Mouse (Mus musculus) embryonic facial prominence, embryonic 13.5 days (tissue): ENCODE results near the gene Dact2. TPM values are rescaled to one million over a fixed set of nuclear protein-coding genes. Genes with fewer than 3 reads are reported as not detected.

Source experiments
- ATAC-seq: fragments of 200-750 bp; cut with Nextera tagmentation; 2 replicates; pipeline ENCODE4 v1.8.0; 2017; ENCODE audit warnings: low read depth; ENCODE audit not compliant: insufficient number of reproducible peaks, insufficient read depth, low FRiP score, low TSS enrichment
- H3K27ac ChIP-seq: fragments of 300-500 bp; sonication (generic); 2 replicates; pipeline ENCODE4 v1.5.1; 2015; ENCODE audit warnings: moderate library complexity, mild to moderate bottlenecking, inconsistent platforms
- H3K27me3 ChIP-seq: fragments of 300-500 bp; sonication (generic); 2 replicates; pipeline ENCODE4 v1.6.1; 2015; ENCODE audit warnings: mild to moderate bottlenecking, inconsistent platforms
- H3K36me3 ChIP-seq: fragments of 300-500 bp; sonication (generic); 2 replicates; pipeline ENCODE4 v1.6.1; 2015; ENCODE audit warnings: mild to moderate bottlenecking, inconsistent platforms
- H3K4me1 ChIP-seq: fragments of 300-500 bp; sonication (generic); 2 replicates; pipeline ENCODE4 v1.6.1; 2015; ENCODE audit warnings: inconsistent platforms
- H3K4me2 ChIP-seq: fragments of 300-500 bp; sonication (generic); 2 replicates; pipeline ENCODE4 v1.6.1; 2015; ENCODE audit warnings: moderate library complexity, mild to moderate bottlenecking, inconsistent platforms
- H3K4me3 ChIP-seq: fragments of 300-500 bp; sonication (generic); 2 replicates; pipeline ENCODE4 v1.5.1; 2015; ENCODE audit warnings: mild to moderate bottlenecking, inconsistent platforms
- H3K9ac ChIP-seq: fragments of 300-500 bp; sonication (generic); 2 replicates; pipeline ENCODE4 v1.6.1; 2015; ENCODE audit warnings: mild to moderate bottlenecking, inconsistent platforms
- H3K9me3 ChIP-seq: fragments of 300-500 bp; sonication (generic); 2 replicates; pipeline ENCODE4 v1.6.1; 2016; ENCODE audit warnings: inconsistent platforms
- WGBS: fragments of 180-500 bp; shearing (Covaris S2); methylation state at CpG from one replicate; pipeline ENCODE4 v1.1.7; 2015; ENCODE audit warnings: mixed read lengths; 5-methylcytosine and 5-hydroxymethylcytosine counted together
- polyA plus RNA-seq: library from polyadenylated mRNA; unstranded; fragments of >200 nt; fragmentation: Nextera tagmentation; extraction: Ambion mirVana; gene quantifications from 2 replicates; pipeline ENCODE4 v1.2.1, GENCODE M21; 2015

The Dact2 gene
- polyA plus RNA-seq, 1 experiment from 2014 or later, result 2.5 TPM

DNA sequence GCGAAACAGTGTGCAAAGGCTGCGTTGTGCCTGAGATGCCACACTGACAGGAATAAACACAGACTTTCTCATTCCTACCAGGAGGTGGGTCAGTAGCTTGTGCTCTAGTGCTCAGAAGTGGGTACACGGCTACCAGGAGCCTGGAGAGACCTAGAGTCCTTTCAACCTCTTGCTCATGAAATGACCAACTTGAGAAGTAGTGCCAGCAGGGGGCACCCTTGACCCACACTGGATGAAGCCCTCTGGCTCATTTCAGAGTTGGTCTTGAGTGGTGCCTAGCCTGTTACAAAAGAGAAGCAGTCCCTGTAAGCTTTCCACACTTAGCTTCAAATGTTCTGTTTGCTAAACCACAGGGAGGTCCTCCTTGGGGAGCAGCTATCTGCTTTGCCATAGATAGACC, 28.5 kb upstream of the Dact2 start:
- H3K27me3 ChIP-seq, result peaks cover 21% of the 10 kb centered on the region
- ATAC-seq, result no peak
- 58% methylated on average over 3 of the region's 3 CpGs for WGBS

DNA sequence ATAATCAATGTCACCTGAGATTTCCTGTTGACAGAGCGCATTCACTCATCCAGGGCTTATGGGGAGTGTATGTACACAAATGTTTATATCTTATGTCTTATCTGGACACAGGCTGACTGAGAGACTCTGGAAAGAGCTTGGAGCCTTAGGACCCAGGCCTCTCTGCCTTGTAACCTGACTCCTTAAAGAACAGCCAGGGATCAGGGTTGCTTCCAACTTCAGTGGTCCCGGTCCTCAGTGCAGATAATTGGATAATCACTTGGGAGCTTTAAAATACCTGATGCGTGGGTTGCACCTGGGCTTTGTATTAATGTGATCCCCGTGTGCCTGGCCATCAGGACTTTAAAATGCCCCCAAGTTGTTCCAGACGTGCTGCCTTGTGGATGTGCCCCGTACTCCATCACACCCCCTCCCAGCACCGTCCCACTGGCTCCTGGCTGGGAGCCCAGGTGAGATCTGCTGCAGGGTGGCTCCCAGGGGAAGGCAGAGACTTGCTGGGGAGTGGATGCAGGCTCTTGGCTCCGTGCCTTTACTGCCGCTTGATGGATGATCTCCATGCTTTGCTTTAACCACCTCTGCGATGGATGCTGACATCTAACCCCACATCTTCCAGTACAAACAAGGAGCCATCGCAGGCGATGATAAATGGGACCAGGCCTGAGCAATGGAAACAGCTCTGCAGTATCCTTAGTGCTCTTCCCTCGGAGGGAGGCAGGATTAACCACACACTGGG, 26.8 kb upstream of the Dact2 start:
- Histone ChIP-seq H3K4me1 (peaks cover 42% of the 10 kb centered on the region), H3K36me3 (no peaks in the 10 kb centered on the region), H3K9me3 (no peaks in the 10 kb centered on the region), H3K9ac (no peak overlapping the region), H3K4me2 (peak overlapping the region; percentile 18; the same call in 1 of the 2 replicates), H3K27ac (peak overlapping the region; percentile 28), H3K4me3 (no peak overlapping the region), H3K27me3 (peaks cover 18% of the 10 kb centered on the region)
- ATAC-seq, result no peak
- 10% methylated on average over 13 of the region's 13 CpGs for WGBS

More for the DNA sequence above, 28.5 kb upstream of the Dact2 start:
- Histone ChIP-seq H3K9ac (no peak overlapping the region), H3K4me3 (no peak overlapping the region), H3K9me3 (no peaks in the 10 kb centered on the region), H3K27ac (no peak overlapping the region), H3K4me1 (peaks cover 41% of the 10 kb centered on the region), H3K4me2 (no peak overlapping the region), H3K36me3 (no peaks in the 10 kb centered on the region)

DNA sequence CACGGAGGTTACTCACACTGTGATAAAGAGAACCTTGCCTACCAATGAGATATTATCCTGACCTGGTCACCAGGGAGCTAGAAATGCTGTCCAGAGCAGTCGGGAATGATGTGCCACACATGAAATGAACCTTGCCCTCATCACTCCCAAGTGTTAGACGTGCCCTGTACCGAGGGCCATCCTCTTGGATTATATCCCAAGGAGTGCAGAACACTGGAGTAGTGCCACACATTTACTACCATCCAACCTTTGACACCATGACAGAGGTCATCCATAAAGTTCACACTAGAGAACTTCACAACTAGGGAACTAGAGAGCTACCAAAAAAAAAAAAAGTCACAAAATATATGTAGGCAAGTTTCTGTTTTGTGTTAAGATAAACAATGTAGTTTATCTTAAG, 24.3 kb upstream of the Dact2 start:
- H3K4me1 ChIP-seq, result peaks cover 34% of the 10 kb centered on the region
- H3K9me3 ChIP-seq, result no peaks in the 10 kb centered on the region
- H3K36me3 ChIP-seq, result no peaks in the 10 kb centered on the region
- no peak overlapping the region for H3K27ac ChIP-seq
- WGBS, result 86% methylated on average over 4 of the region's 4 CpGs
- ATAC-seq, result no peak
- no peak overlapping the region for H3K4me2 ChIP-seq
- H3K27me3 ChIP-seq, result peaks cover 7% of the 10 kb centered on the region
- no peak overlapping the region for H3K9ac ChIP-seq
- H3K4me3 ChIP-seq, result no peak overlapping the region

DNA sequence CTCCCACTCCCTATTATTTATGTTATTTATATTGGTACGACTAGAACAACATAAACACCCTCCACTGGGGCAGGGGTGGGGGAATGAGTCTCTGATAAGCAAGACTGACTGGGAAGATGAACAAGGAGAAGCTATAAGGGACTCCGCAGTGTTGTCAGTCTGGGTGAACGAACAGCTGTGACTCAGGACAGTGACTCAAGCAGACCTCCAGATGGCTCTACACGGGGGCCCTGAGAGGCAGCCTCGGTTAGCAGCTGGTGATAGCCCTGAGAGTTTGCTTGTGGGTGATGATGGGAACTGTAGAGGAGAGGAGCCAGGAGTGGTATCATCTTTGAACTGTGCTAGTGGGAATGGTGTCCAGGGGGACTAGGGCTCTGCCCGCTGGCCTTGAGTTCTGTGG, 23.5 kb upstream of the Dact2 start:
- 62% methylated on average over 6 of the region's 6 CpGs for WGBS
- Histone ChIP-seq H3K27me3 (peaks cover 7% of the 10 kb centered on the region), H3K9ac (no peak overlapping the region)

DNA sequence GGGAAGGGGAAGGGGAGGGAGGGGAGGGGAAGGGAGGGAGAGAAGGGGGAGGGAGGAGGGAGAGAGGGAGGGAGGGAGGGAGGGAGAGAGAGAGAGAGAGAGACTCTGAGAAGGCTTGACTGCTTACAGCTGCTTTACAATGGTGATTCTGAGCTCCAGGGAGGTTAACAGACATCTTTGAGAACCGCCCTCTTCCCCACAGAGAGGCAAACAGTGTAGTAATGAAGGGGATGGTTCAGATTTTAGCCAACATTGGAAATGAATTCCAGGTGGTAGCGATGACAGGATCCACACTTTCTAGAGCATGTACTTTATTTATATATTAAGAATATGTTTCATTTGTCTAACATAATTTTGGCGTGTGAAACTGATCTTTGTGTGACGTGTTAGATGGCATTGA, 22.7 kb upstream of the Dact2 start:
- 7% methylated on average over 4 of the region's 4 CpGs for WGBS
- Histone ChIP-seq H3K4me3 (no peak overlapping the region), H3K9me3 (no peaks in the 10 kb centered on the region), H3K27ac (no peak overlapping the region), H3K27me3 (peaks cover 7% of the 10 kb centered on the region), H3K9ac (no peak overlapping the region), H3K4me1 (peaks cover 30% of the 10 kb centered on the region), H3K36me3 (no peaks in the 10 kb centered on the region), H3K4me2 (peak overlapping the region; percentile 42)
- ATAC-seq, result peak; percentile 44; the same call in 1 of the 2 replicates

More for the DNA sequence above, 23.5 kb upstream of the Dact2 start:
- Histone ChIP-seq H3K36me3 (no peaks in the 10 kb centered on the region), H3K4me2 (no peak overlapping the region), H3K4me3 (no peak overlapping the region), H3K27ac (no peak overlapping the region), H3K9me3 (no peaks in the 10 kb centered on the region), H3K4me1 (peaks cover 34% of the 10 kb centered on the region)
- no peak for ATAC-seq

DNA sequence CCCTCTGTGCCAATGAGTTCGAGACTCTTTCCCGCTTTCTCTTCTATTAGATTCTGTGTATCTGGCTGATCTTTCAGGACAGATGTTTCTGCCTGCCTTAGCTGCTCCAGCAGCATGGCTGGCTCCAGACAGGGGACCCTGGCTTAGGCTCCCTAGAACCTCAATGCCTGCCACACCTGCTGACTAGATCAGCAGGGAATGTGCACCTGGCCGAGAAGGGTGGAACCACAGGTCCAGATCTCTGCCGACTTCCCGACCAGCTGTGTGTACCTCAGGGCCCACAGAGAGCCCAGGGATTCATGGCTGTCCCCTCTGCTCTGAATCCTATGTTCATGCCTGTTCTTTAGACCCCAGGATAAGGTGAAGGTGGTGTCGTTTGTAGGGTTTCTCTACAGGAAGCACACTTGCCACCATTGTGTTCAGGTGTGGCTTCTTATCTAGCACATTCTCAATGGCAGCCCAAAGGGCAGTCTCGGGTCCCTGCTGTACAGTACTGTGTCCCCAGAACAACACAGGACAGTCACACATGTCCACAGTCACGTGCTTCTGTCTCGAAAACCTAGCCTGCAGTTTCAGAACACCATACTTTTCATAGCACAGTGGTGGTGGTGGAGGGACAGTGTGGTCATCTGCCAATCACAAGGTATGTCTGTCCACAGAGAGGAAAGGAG, 22.0 kb upstream of the Dact2 start:
- no peaks in the 10 kb centered on the region for H3K36me3 ChIP-seq
- no peak overlapping the region for H3K4me2 ChIP-seq
- no peak for ATAC-seq
- no peaks in the 10 kb centered on the region for H3K9me3 ChIP-seq
- WGBS, result 74% methylated on average over 9 of the region's 9 CpGs
- no peak overlapping the region for H3K9ac ChIP-seq
- H3K27me3 ChIP-seq, result peaks cover 3% of the 10 kb centered on the region; the same call in 1 of the 2 replicates
- H3K4me3 ChIP-seq, result no peak overlapping the region
- H3K4me1 ChIP-seq, result peaks cover 26% of the 10 kb centered on the region
- H3K27ac ChIP-seq, result no peak overlapping the region

DNA sequence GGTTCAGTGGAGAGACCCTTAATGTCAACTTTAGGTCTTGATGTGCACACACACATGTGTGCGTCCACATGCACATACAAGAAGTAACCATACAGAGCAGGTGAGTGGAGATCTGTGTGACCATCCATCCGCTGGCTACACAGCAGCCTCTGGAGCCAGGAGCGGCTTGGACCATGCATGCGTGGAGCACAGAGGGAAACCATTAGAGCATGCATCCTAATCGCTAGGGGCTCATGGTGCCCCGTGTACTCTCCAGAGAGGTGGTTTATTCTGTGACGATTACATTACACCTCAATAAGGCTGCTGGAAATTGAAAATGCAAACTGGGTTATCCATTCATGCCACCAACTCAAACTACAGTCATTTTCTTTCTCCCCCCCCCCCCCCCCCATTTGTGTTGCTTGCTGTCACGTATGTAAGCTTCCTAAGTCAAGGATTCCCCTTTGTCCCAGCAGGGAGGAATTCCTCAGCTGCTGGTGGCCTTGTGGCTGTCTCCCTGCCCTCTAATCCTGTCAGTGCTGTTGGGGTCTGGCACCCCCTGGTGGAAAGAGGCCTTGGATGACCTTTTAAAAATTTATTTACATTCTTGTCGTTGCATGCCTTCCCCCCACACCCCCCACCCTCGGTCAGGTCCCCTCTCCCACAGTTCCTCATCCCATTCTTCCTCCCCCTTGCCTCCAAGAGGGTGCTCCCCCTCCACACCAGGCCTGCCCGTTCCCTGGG, 17.9 kb upstream of the Dact2 start:
- peaks cover 3% of the 10 kb centered on the region for H3K4me1 ChIP-seq
- no peaks in the 10 kb centered on the region for H3K9me3 ChIP-seq
- no peak for ATAC-seq
- H3K36me3 ChIP-seq, result no peaks in the 10 kb centered on the region
- WGBS, result 26% methylated on average over 11 of the region's 11 CpGs
- no peaks in the 10 kb centered on the region for H3K27me3 ChIP-seq
- no peak overlapping the region for H3K4me2 ChIP-seq
- H3K27ac ChIP-seq, result no peak overlapping the region
- H3K4me3 ChIP-seq, result no peak overlapping the region
- no peak overlapping the region for H3K9ac ChIP-seq

DNA sequence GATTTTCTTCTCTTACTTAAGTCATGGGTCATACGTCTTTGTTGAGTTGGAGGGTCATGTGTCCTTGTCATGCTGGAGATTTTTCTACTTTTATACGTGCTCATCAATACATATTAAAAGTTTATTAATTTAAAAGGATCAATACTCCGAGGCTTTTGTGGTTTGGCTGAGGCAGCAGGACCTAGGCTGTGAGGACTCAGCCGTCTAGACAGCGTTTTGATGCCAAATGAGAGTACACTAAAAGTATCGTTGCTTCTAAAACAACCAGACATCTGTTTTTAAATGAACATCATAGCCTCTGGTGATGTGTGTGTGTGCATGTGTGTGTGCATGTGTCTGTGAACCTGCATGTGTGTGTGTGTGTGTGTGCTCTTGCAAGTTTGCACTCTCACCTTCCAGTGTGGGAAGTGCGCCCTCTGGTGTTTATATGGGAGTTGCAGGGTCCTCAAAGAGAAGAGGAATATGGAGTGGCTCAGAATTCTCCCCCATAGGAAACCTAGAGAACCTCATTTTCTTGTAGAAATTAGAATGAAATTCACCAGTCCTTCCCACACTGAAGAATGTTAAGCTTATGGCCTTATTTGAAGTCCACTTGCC, 16.6 kb upstream of the Dact2 start:
- H3K27ac ChIP-seq, result no peak overlapping the region
- H3K4me1 ChIP-seq, result no peaks in the 10 kb centered on the region
- H3K27me3 ChIP-seq, result no peaks in the 10 kb centered on the region
- no peak overlapping the region for H3K9ac ChIP-seq
- no peak overlapping the region for H3K4me2 ChIP-seq
- WGBS, result 53% methylated on average over 7 of the region's 7 CpGs
- H3K9me3 ChIP-seq, result no peaks in the 10 kb centered on the region
- H3K36me3 ChIP-seq, result no peaks in the 10 kb centered on the region
- no peak overlapping the region for H3K4me3 ChIP-seq
- no peak for ATAC-seq

DNA sequence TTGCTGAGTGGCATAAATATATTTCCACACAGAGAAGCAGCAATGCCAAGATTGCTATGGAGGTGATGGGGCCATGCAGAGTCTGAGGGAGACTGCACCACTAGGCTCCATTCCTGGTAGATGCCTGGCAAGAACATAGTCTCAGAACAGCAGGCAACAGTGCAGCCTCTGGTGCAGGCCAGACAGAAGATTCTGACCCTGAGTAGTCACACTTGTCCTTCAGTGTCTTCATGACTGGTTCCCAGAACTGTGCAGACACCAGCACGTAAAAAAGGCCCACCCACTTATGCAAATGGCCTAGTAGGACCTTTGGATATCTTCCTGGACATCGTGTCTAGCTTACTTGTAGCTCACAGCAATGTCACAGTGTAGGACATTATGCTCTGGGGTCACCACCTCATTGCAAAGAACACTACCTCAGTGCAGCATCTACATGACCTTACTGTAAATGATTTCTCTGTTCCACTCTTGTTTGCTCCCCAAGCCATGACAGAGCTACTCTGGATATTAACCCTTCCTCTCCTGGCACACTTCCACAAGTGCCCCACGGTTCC, 9.9 kb upstream of the Dact2 start:
- H3K36me3 ChIP-seq, result no peaks in the 10 kb centered on the region
- H3K4me2 ChIP-seq, result no peak overlapping the region
- WGBS, result 70% methylated on average over 3 of the region's 3 CpGs
- no peak overlapping the region for H3K27ac ChIP-seq
- no peak overlapping the region for H3K9ac ChIP-seq
- no peaks in the 10 kb centered on the region; the same call in 1 of the 2 replicates for H3K9me3 ChIP-seq
- H3K27me3 ChIP-seq, result no peaks in the 10 kb centered on the region
- no peak overlapping the region for H3K4me3 ChIP-seq
- no peaks in the 10 kb centered on the region for H3K4me1 ChIP-seq
- ATAC-seq, result no peak

DNA sequence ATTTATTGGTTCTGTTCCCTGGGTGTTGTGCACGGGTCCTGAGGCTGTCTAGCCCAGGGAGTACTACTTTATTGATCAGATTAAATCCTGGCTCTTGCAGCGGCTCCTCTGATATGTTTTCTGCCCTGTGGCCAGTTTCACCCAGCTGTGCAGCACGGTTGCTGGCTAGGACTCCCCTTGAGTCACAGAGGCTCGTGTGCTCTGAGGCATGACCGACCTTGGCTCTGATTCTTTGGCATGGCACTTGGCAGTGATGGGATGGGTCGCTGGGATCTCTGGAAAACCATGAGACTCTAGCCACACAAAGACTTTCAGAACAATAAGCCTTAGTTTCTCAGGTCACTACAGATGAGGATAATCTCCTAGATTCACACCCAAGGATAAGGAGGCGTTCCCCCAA, 8.7 kb upstream of the Dact2 start:
- Histone ChIP-seq H3K4me2 (no peak overlapping the region), H3K9me3 (no peaks in the 10 kb centered on the region; the same call in 1 of the 2 replicates), H3K36me3 (no peaks in the 10 kb centered on the region), H3K4me1 (peaks cover 4% of the 10 kb centered on the region), H3K27ac (no peak overlapping the region), H3K4me3 (no peak overlapping the region), H3K27me3 (peaks cover 4% of the 10 kb centered on the region; the same call in 1 of the 2 replicates), H3K9ac (no peak overlapping the region)
- ATAC-seq, result no peak
- 77% methylated on average over 7 of the region's 7 CpGs for WGBS

DNA sequence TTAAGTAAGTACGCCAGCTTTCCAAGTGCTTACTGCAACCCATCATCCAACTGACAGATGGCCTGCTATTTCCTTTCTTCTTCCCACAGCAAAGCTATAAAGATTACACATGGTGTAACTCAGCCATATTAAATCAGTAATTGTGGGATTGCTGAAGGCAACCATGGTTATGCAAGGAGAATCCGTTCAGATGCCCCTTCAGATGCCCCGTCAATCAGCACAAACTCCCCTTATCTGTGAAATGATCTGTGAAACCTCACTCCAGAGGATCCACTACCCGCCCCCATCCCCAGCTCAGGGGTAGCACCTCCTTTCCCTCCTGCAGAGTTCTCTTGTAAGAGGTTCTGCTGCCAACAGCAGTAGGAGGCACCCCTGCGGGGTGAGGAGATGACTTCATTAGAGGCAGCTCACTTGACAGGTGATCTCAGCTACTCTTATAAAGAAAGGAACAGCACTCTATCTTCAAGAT, 3.0 kb upstream of the Dact2 start:
- Histone ChIP-seq H3K4me3 (no peak overlapping the region), H3K27ac (no peak overlapping the region), H3K9ac (no peak overlapping the region), H3K4me2 (no peak overlapping the region), H3K27me3 (peaks cover 56% of the 10 kb centered on the region), H3K36me3 (no peaks in the 10 kb centered on the region), H3K9me3 (no peaks in the 10 kb centered on the region; the same call in 1 of the 2 replicates), H3K4me1 (peaks cover 31% of the 10 kb centered on the region)
- 14% methylated on average over 5 of the region's 5 CpGs for WGBS
- ATAC-seq, result no peak
